Mouse (Mus musculus) testis, adult 2 months (tissue): ENCODE results near the gene Myo9a.

Source experiments
- CTCF ChIP-seq: fragments of 200-500 bp; IDR thresholded peaks from 2 replicates; pipeline ENCODE4 v1.5.1; 2012; ENCODE audit warnings: low read depth, mild to moderate bottlenecking, inconsistent platforms, low read length, moderate library complexity; ENCODE audit not compliant: control insufficient read depth, insufficient read depth, insufficient replicate concordance
- POLR2A ChIP-seq: fragments of 200-500 bp; IDR thresholded peaks from 2 replicates; pipeline ENCODE4 v1.6.1; 2012; ENCODE audit warnings: low read depth, mild to moderate bottlenecking, inconsistent platforms, low read length, moderate library complexity; ENCODE audit not compliant: control insufficient read depth

DNA sequence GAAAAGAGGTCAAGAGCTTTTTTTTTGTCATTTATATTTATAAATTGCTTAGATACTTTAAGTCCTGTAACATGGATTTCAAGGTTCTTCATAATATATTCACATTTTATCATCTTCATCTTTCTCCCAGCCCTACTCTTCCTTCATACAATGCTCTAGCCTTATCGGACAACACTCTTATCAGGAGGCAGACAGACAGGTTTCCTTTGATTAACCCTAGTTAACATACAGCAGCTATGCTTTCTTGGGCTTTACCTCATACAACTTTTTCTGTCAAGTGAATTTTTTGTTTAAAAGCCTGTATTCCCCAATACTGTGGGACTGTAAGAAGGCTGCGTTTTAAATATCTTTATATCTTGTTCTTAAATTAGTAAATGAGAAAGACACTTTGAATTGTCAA, 2.3 kb upstream of the Myo9a start:
- TF ChIP-seq CTCF: no peak
- TF ChIP-seq POLR2A: no peak
